Mouse (Mus musculus): Measurements from ENCODE around the gene Cttnbp2.

DNA sequence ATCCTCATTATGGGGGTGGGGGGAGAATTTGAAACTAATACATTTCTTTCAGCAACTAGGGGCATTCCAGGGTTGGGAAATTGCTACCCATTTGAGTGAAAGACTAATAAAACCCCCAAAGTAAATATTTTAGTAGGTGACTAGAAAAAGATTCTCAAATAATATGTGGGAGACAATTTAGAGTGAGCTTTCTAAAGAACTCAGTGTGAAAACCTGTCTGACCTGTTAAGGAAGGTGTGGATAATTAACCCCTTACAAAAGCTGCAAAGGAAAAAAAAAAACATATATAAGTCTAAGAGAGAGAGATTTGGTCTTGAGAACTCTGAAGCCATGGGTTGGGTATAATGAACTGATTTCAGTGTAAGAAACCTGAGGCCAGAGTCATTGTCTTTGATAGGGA lies 176.3 kb downstream of the Cttnbp2 start:
- no peak for TF ChIP-seq CTCF (IDR thresholded peaks at IDR 0.05; ENCODE audit: low read depth)
- no peak for TF ChIP-seq EP300 (IDR thresholded peaks at IDR 0.05; ENCODE audit: low read depth)

Data from liver, postnatal 0 days (tissue).